Mouse (Mus musculus) CH12.LX (cell line): ENCODE data around the gene Gm20518. TPM values are rescaled to one million over a fixed set of nuclear protein-coding genes. Genes with fewer than 3 reads are reported as not detected.

Experiments
- DNase-seq: peaks from one replicate; pipeline ENCODE4 v3.0.0-alpha.2; 2013; ENCODE audit errors: extremely low read depth
- H3K27ac ChIP-seq: 2 replicates; pipeline ENCODE4 v1.5.1; 2012; ENCODE audit warnings: low read depth, mild to moderate bottlenecking, control low read depth, moderate library complexity; ENCODE audit not compliant: insufficient read depth
- H3K27me3 ChIP-seq: replicated peaks from 2 replicates; pipeline ENCODE3; 2012; ENCODE audit warnings: inconsistent platforms
- H3K36me3 ChIP-seq, 2 experiments: replicated peaks in 1 of 2; 2 replicates each; pipeline versions ENCODE3 to v1.6.1; 2012; ENCODE audit warnings: inconsistent platforms in 1 of 2, low read length in 1 of 2, mild to moderate bottlenecking in 1 of 2, mixed read lengths in 1 of 2, moderate library complexity in 1 of 2; ENCODE audit not compliant: control insufficient read depth in 1 of 2, insufficient read depth in 1 of 2
- H3K4me1 ChIP-seq, 2 experiments: 2 replicates each; pipeline ENCODE4 v1.6.1; 2012; ENCODE audit warnings: inconsistent platforms in 1 of 2, moderate library complexity in 1 of 2; ENCODE audit not compliant: insufficient read depth in 2 of 2, control insufficient read depth in 1 of 2
- H3K4me2 ChIP-seq: 2 replicates; pipeline ENCODE4 v1.6.1; 2012; ENCODE audit warnings: low read depth, mild to moderate bottlenecking, control low read depth; ENCODE audit not compliant: poor library complexity, insufficient read depth, severe bottlenecking
- H3K4me3 ChIP-seq, 3 experiments: fragments of 150-350 bp in 1 of 3; sonication (generic) in 1 of 3; replicated peaks in 1 of 3; 2 replicates each; pipeline versions ENCODE3 to v1.5.1; 2011 to 2012; ENCODE audit warnings: low read depth in 2 of 3, low read length in 2 of 3, mild to moderate bottlenecking in 2 of 3, moderate library complexity in 2 of 3, control low read depth in 1 of 3, improper control_type of control experiment in 1 of 3, inconsistent platforms in 1 of 3, mixed read lengths in 1 of 3; ENCODE audit not compliant: poor library complexity in 1 of 3
- H3K79me2 ChIP-seq: replicated peaks from 2 replicates; pipeline ENCODE4 v1.6.1; 2012; ENCODE audit warnings: mild to moderate bottlenecking, moderate library complexity; ENCODE audit not compliant: control insufficient read depth, poor library complexity, insufficient read depth, severe bottlenecking; ENCODE audit errors: extremely low read depth
- H3K9ac ChIP-seq: 2 replicates; pipeline ENCODE4 v1.6.1; 2012; ENCODE audit warnings: low read depth, mild to moderate bottlenecking, control low read depth, moderate library complexity; ENCODE audit not compliant: insufficient read depth
- H3K9me3 ChIP-seq: replicated peaks from 2 replicates; pipeline ENCODE3; 2012; ENCODE audit warnings: low read length, inconsistent platforms, mixed read lengths
- CHD2 ChIP-seq: IDR thresholded peaks from 2 replicates; pipeline ENCODE4 v1.6.1; 2011; ENCODE audit warnings: low read length, improper control_type of control experiment
- E2F4 ChIP-seq: IDR thresholded peaks from 2 replicates; pipeline ENCODE4 v1.6.1; 2011; ENCODE audit warnings: low read depth, low read length, improper control_type of control experiment; ENCODE audit not compliant: insufficient replicate concordance
- ELF1 ChIP-seq: IDR thresholded peaks from 2 replicates; pipeline ENCODE4 v1.6.1; 2014; ENCODE audit warnings: low read depth, mild to moderate bottlenecking, inconsistent platforms, low read length, improper control_type of control experiment
- EP300 ChIP-seq: IDR thresholded peaks from 2 replicates; pipeline ENCODE4 v1.6.1; 2011; ENCODE audit warnings: low read length, improper control_type of control experiment
- ETS1 ChIP-seq: conservative IDR thresholded peaks from 2 replicates; pipeline ENCODE4 v1.6.1; 2012; ENCODE audit warnings: low read depth, mild to moderate bottlenecking, inconsistent platforms, low read length, improper control_type of control experiment, moderate library complexity
- GABPA ChIP-seq: IDR thresholded peaks from 2 replicates; pipeline ENCODE4 v1.6.1; 2012; ENCODE audit warnings: low read depth, low read length, improper control_type of control experiment, inconsistent platforms; ENCODE audit not compliant: insufficient replicate concordance
- HCFC1 ChIP-seq: IDR thresholded peaks from 2 replicates; pipeline ENCODE4 v1.6.1; 2012; ENCODE audit warnings: low read depth, mild to moderate bottlenecking, inconsistent platforms, low read length, improper control_type of control experiment
- IRF4 ChIP-seq: IDR thresholded peaks from 2 replicates; pipeline ENCODE4 v1.6.1; 2014; ENCODE audit warnings: low read depth, mild to moderate bottlenecking, inconsistent platforms, low read length, improper control_type of control experiment
- JUN ChIP-seq: IDR thresholded peaks from 2 replicates; pipeline ENCODE4 v1.6.1; 2011; ENCODE audit warnings: low read depth, mild to moderate bottlenecking, low read length, improper control_type of control experiment, moderate library complexity; ENCODE audit not compliant: insufficient read depth
- KAT2A ChIP-seq: IDR thresholded peaks from 2 replicates; pipeline ENCODE4 v1.6.1; 2012; ENCODE audit warnings: low read length, improper control_type of control experiment, inconsistent platforms; ENCODE audit not compliant: insufficient replicate concordance
- MAX ChIP-seq: IDR thresholded peaks from 2 replicates; pipeline ENCODE4 v1.6.1; 2011; ENCODE audit warnings: low read length, improper control_type of control experiment
- MAZ ChIP-seq: IDR thresholded peaks from 2 replicates; pipeline ENCODE4 v1.6.1; 2012; ENCODE audit warnings: low read depth, mild to moderate bottlenecking, inconsistent platforms, low read length, improper control_type of control experiment, moderate library complexity
- NELFE ChIP-seq: IDR thresholded peaks from 2 replicates; pipeline ENCODE4 v1.6.1; 2011; ENCODE audit warnings: low read depth, low read length, improper control_type of control experiment
- NRF1 ChIP-seq: IDR thresholded peaks from 2 replicates; pipeline ENCODE4 v1.6.1; 2014; ENCODE audit warnings: low read depth, mild to moderate bottlenecking, inconsistent platforms, low read length, improper control_type of control experiment, moderate library complexity
- PAX5 ChIP-seq: IDR thresholded peaks from 2 replicates; pipeline ENCODE4 v1.6.1; 2012; ENCODE audit warnings: low read length, inconsistent platforms, mixed read lengths
- POLR2A ChIP-seq: IDR thresholded peaks from 2 replicates; pipeline ENCODE4 v1.6.1; 2011; ENCODE audit warnings: low read depth, mild to moderate bottlenecking, improper control_type of control experiment, low read length
- POLR2AphosphoS2 ChIP-seq: IDR thresholded peaks from 2 replicates; pipeline ENCODE4 v1.6.1; 2011; ENCODE audit warnings: low read depth, low read length, improper control_type of control experiment
- RAD21 ChIP-seq: IDR thresholded peaks from 2 replicates; pipeline ENCODE4 v1.6.1; 2011; ENCODE audit warnings: low read depth, mild to moderate bottlenecking, low read length, improper control_type of control experiment, moderate library complexity
- RCOR1 ChIP-seq: conservative IDR thresholded peaks from 2 replicates; pipeline ENCODE4 v1.6.1; 2012; ENCODE audit warnings: low read depth, mild to moderate bottlenecking, inconsistent platforms, low read length, improper control_type of control experiment
- SIN3A ChIP-seq: IDR thresholded peaks from 2 replicates; pipeline ENCODE4 v1.6.1; 2012; ENCODE audit warnings: low read length, improper control_type of control experiment, inconsistent platforms
- SMC3 ChIP-seq: IDR thresholded peaks from 2 replicates; pipeline ENCODE4 v1.6.1; 2011; ENCODE audit warnings: low read depth, low read length, improper control_type of control experiment
- TCF12 ChIP-seq: IDR thresholded peaks from 2 replicates; pipeline ENCODE4 v1.6.1; 2014; ENCODE audit warnings: low read depth, mild to moderate bottlenecking, inconsistent platforms, low read length, improper control_type of control experiment
- UBTF ChIP-seq: IDR thresholded peaks from 2 replicates; pipeline ENCODE4 v1.6.1; 2012; ENCODE audit warnings: low read depth, mild to moderate bottlenecking, inconsistent platforms, low read length, improper control_type of control experiment, moderate library complexity
- USF2 ChIP-seq: conservative IDR thresholded peaks from 2 replicates; pipeline ENCODE4 v1.6.1; 2011; ENCODE audit warnings: low read depth, low read length, improper control_type of control experiment
- ZC3H11A ChIP-seq: IDR thresholded peaks from 2 replicates; pipeline ENCODE4 v1.6.1; 2012; ENCODE audit warnings: low read depth, mild to moderate bottlenecking, inconsistent platforms, low read length, improper control_type of control experiment
- ZKSCAN1 ChIP-seq: IDR thresholded peaks from 2 replicates; pipeline ENCODE4 v1.6.1; 2012; ENCODE audit warnings: low read depth, inconsistent platforms, low read length, improper control_type of control experiment, borderline replicate concordance
- dilution Hi-C: fragments of 300-500 bp; cut with MboI; formaldehyde crosslinking; loops from 2 replicates; pipeline ENCODE4 v1.14.3; 2020; ENCODE audit warnings: low sequenced_read_pairs; ENCODE audit not compliant: extremely low pct_unique_long_range_greater_than_20kb, extremely low pct_ligation_motif_present
- in situ Hi-C: fragments of 300-500 bp; cut with MboI; formaldehyde crosslinking; loops from 3 replicates; pipeline ENCODE4 v1.14.3; 2019; ENCODE audit warnings: low sequenced_read_pairs, low pct_ligation_motif_present, low pct_unique_long_range_greater_than_20kb, mixed read lengths
- polyA plus RNA-seq: library from polyadenylated mRNA; unstranded; fragments of >175 nt; gene quantifications from 2 replicates; pipeline ENCODE4 v1.2.1, GENCODE M21; 2012; ENCODE audit warnings: low read depth; ENCODE audit not compliant: insufficient read length
- total RNA-seq, 2 experiments: library from RNA; depleted of rRNA; stranded (reverse); fragments of 300-350 nt in 1 of 2; fragments of >200 nt in 1 of 2; gene quantifications; 2 replicates each; pipeline ENCODE4 v1.2.3; 2012 to 2014

Gene Gm20518
- total and polyA plus RNA-seq, 3 experiments = 0.16 to 0.91 (median 0.21) TPM

- Histone ChIP-seq H3K36me3 (no peaks in the 10 kb centered on the region), H3K4me2 (peak overlapping the region; percentile 47), H3K79me2 (no peaks in the 10 kb centered on the region), H3K9ac (no peak overlapping the region), H3K4me1 (peaks cover 0 to 9% of the 10 kb centered on the region in 2 experiments; a peak in 2 of 4 replicates), H3K4me3 (no peak overlapping the region), H3K27me3 (peaks cover 59% of the 10 kb centered on the region), H3K9me3 (no peaks in the 10 kb centered on the region), H3K27ac (no peak overlapping the region)
- dilution Hi-C loops = no loop called here
- in situ Hi-C loops = no loop called here
- no peak for DNase-seq
- TF ChIP-seq KAT2A (no peak), USF2 (no peak), ELF1 (no peak), MAZ (no peak), ZC3H11A (no peak), HCFC1 (no peak), SMC3 (no peak), PAX5 (no peak), TCF12 (no peak), ETS1 (no peak), JUN (no peak), EP300 (no peak), MAX (no peak), GABPA (no peak), NELFE (no peak), NRF1 (no peak)
These were observed 46.7 kb upstream of the Gm20518 start for GRCm38 (mm10) chr16:17938187-17938586.

DNA sequence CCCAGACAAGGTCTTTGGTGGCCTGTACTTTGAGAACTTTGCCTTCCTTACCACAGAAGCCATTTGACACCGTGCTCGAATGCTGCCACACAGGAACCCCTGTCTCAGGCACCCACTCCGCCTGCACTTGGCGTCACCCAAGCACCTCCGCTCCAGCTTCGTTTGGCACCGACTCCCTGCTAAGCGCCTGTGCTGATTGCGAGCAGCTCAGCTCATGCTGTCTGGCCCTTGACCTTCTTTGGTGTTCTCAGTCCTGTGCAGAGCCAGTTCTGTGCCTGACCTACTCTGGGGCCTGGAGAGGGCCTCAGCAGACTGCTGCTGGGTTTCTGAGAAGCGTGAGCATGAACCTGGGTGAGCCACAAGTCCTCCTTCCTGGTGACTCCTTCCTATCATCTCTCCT, 45.3 kb upstream of the Gm20518 start:
- Histone ChIP-seq H3K9ac (no peak overlapping the region), H3K36me3 (no peaks in the 10 kb centered on the region), H3K27ac (no peak overlapping the region), H3K79me2 (no peaks in the 10 kb centered on the region), H3K9me3 (no peaks in the 10 kb centered on the region), H3K27me3 (peaks cover 51% of the 10 kb centered on the region), H3K4me1 (peaks cover 0 to 9% of the 10 kb centered on the region in 2 experiments; a peak in 2 of 4 replicates), H3K4me3 (no peak overlapping the region), H3K4me2 (no peak overlapping the region)
- TF ChIP-seq POLR2A (no peak), ELF1 (no peak), EP300 (no peak), CHD2 (no peak), TCF12 (no peak), IRF4 (no peak), UBTF (no peak), NELFE (no peak), E2F4 (no peak), SIN3A (no peak), ZKSCAN1 (no peak), POLR2AphosphoS2 (no peak), RAD21 (no peak), KAT2A (no peak), RCOR1 (no peak), MAZ (no peak), JUN (no peak), SMC3 (no peak)
- dilution Hi-C loops (no loop called here), in situ Hi-C loops (no loop called here)
- DNase-seq = no peak
